Mouse (Mus musculus) embryonic facial prominence, embryonic 12.5 days (tissue): ENCODE data around the gene Dusp22. TPM values are rescaled to one million over a fixed set of nuclear protein-coding genes. Genes with fewer than 3 reads are reported as not detected.

Experiments used
- ATAC-seq: fragments of 200-750 bp; cut with Nextera tagmentation; 2 replicates; pipeline ENCODE4 v1.8.0; 2017; ENCODE audit not compliant: insufficient number of reproducible peaks, insufficient read depth, low FRiP score, low TSS enrichment
- H3K27ac ChIP-seq: fragments of 300-500 bp; sonication (generic); 2 replicates; pipeline ENCODE4 v1.5.1; 2016; ENCODE audit warnings: mild to moderate bottlenecking
- H3K27me3 ChIP-seq: fragments of 300-500 bp; sonication (generic); 2 replicates; pipeline ENCODE4 v1.6.1; 2016; ENCODE audit warnings: mild to moderate bottlenecking, moderate library complexity
- H3K36me3 ChIP-seq: fragments of 300-500 bp; sonication (generic); 2 replicates; pipeline ENCODE4 v1.6.1; 2016; ENCODE audit warnings: mild to moderate bottlenecking
- H3K4me1 ChIP-seq: fragments of 300-500 bp; sonication (generic); 2 replicates; pipeline ENCODE4 v1.6.1; 2016
- H3K4me2 ChIP-seq: fragments of 300-500 bp; sonication (generic); replicated peaks from 2 replicates; pipeline ENCODE4 v1.6.1; 2016; ENCODE audit warnings: mild to moderate bottlenecking, moderate library complexity
- H3K4me3 ChIP-seq: fragments of 300-500 bp; sonication (generic); 2 replicates; pipeline ENCODE4 v1.5.1; 2016; ENCODE audit warnings: mild to moderate bottlenecking
- H3K9ac ChIP-seq: fragments of 300-500 bp; sonication (generic); 2 replicates; pipeline ENCODE4 v1.6.1; 2016; ENCODE audit warnings: mild to moderate bottlenecking, moderate library complexity
- H3K9me3 ChIP-seq: fragments of 300-500 bp; sonication (generic); 2 replicates; pipeline ENCODE4 v1.6.1; 2016; ENCODE audit warnings: mild to moderate bottlenecking, moderate library complexity
- WGBS: fragments of 180-500 bp; shearing (Covaris S2); methylation state at CpG from one replicate; pipeline ENCODE4 v1.1.7; 2016; 5-methylcytosine and 5-hydroxymethylcytosine counted together
- polyA plus RNA-seq: library from polyadenylated mRNA; unstranded; fragments of >200 nt; fragmentation: Nextera tagmentation; extraction: Ambion mirVana; gene quantifications from 2 replicates; pipeline ENCODE4 v1.2.1, GENCODE M21; 2016

The Dusp22 gene
- polyA plus RNA-seq, 1 experiment from 2014 or later: 26.1 TPM

DNA sequence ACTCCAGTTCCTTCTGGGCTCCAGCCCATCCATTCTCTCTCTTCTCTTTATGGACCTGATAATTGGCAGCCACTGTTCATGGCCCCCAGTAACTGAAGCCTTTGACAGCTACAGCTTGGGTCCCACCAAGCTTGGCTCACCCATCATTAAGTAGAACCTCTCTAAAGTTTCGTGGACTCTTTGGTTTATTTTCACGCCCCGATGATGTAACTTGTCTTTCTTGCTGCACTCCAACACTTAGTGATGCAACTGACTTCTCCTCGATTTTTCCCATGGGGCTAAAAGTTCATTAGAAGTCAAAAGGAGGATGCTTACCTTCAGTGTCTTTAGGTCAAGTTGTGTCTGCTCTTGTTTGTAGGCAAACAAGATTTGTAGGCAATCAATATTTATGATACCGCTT is 10.6 kb upstream of the Dusp22 start:
- Histone ChIP-seq H3K4me2 (no peak overlapping the region), H3K4me3 (no peak overlapping the region), H3K36me3 (no peaks in the 10 kb centered on the region), H3K9me3 (no peaks in the 10 kb centered on the region), H3K9ac (no peak overlapping the region), H3K27me3 (no peaks in the 10 kb centered on the region), H3K27ac (no peak overlapping the region), H3K4me1 (peaks cover 4% of the 10 kb centered on the region; the same call in 1 of the 2 replicates)
- no peak for ATAC-seq
- 90% methylated on average over 5 of the region's 5 CpGs for WGBS

GRCm38 (mm10) chr13:30650684-30651083 is 9.1 kb upstream of the Dusp22 start:
- Histone ChIP-seq H3K27ac (no peak overlapping the region), H3K36me3 (no peaks in the 10 kb centered on the region), H3K4me3 (no peak overlapping the region), H3K9ac (no peak overlapping the region), H3K4me1 (peaks cover 4% of the 10 kb centered on the region; the same call in 1 of the 2 replicates), H3K4me2 (no peak overlapping the region), H3K27me3 (no peaks in the 10 kb centered on the region), H3K9me3 (no peaks in the 10 kb centered on the region)
- 89% methylated on average over 1 of the region's 1 CpGs for WGBS
- no peak for ATAC-seq

DNA sequence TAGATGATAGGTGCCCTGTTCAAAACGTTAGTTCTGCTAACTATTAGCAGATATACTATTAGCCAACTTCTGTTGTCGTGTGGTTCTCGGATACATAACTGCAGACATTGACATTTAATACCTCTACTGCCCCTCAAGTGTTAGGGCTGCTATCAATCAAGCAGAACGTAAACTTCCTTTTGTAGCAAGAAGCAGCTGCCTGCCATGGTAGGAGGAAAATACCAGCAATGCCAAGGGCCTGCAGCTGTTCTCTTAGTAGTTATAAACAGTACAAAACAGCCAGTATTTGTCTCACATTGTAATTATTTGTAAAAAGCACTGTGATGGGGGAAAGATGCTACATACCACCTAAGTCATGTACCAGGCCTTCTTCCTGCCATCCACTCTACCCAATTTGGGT is 6.7 kb upstream of the Dusp22 start:
- Histone ChIP-seq H3K4me2 (no peak overlapping the region), H3K27ac (no peak overlapping the region), H3K4me3 (no peak overlapping the region), H3K9ac (no peak overlapping the region), H3K27me3 (no peaks in the 10 kb centered on the region), H3K36me3 (no peaks in the 10 kb centered on the region), H3K4me1 (peaks cover 4% of the 10 kb centered on the region; the same call in 1 of the 2 replicates), H3K9me3 (no peaks in the 10 kb centered on the region)
- 17% methylated on average over 4 of the region's 4 CpGs for WGBS
- no peak for ATAC-seq

- Histone ChIP-seq H3K4me2 (no peak overlapping the region), H3K27ac (no peak overlapping the region), H3K36me3 (no peaks in the 10 kb centered on the region), H3K4me3 (no peak overlapping the region), H3K4me1 (peaks cover 4% of the 10 kb centered on the region; the same call in 1 of the 2 replicates), H3K27me3 (no peaks in the 10 kb centered on the region), H3K9me3 (no peaks in the 10 kb centered on the region), H3K9ac (no peak overlapping the region)
- 80% methylated on average over 5 of the region's 5 CpGs for WGBS
- ATAC-seq: no peak
These were observed 5.3 kb upstream of the Dusp22 start for GRCm38 (mm10) chr13:30654463-30654862.

DNA sequence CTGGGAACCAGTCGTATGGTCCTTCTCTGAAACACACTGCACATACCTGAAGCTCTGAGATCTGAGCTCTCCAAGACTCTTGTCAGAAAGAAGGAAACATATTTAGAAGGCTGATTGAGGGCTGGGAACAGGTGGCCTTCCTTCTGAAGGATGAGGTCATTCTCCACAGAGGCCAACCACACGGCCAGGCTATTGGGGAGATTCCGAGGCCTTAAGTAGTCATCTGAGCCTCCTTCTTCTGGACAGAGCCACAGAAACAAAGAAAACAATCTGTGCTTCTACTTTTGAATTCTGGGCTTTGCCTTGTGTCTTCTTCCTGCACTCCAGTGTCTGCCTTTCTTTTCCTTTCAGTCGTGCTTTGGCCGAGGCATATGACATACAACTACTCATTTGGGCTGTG is 2.9 kb upstream of the Dusp22 start:
- whole genome bisulfite sequencing: 74% methylated on average over 5 of the region's 5 CpGs
- Histone ChIP-seq H3K4me3 (no peak overlapping the region), H3K36me3 (no peaks in the 10 kb centered on the region), H3K9ac (no peak overlapping the region), H3K4me1 (peaks cover 9% of the 10 kb centered on the region; the same call in 1 of the 2 replicates), H3K4me2 (no peak overlapping the region), H3K27ac (no peak overlapping the region), H3K9me3 (no peaks in the 10 kb centered on the region), H3K27me3 (no peaks in the 10 kb centered on the region)
- no peak for ATAC-seq

DNA sequence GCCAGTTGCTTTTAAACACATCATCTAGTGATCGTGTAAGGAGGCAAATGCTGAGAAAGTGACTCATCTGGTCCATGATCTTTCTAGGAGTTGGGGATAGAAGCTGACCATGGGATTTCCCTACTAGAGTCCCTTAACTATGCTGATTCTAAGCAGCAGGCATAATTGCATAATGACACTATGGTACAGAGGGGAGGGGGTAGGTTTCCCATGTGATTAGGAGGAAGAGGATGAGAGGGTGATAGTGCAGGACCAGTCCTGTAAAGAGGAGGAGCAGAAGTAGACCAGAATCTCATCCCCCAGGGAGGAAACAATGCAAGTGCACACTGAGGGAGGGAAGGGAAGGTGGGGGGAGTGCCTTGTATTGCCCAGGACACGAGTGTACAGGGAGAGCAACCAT is 2.0 kb upstream of the Dusp22 start:
- H3K4me3 ChIP-seq: no peak overlapping the region
- H3K9me3 ChIP-seq: no peaks in the 10 kb centered on the region
- H3K36me3 ChIP-seq: no peaks in the 10 kb centered on the region
- H3K4me2 ChIP-seq: no peak overlapping the region
- WGBS: 69% methylated on average over 2 of the region's 2 CpGs
- no peaks in the 10 kb centered on the region for H3K27me3 ChIP-seq
- H3K27ac ChIP-seq: no peak overlapping the region
- no peak for ATAC-seq
- H3K4me1 ChIP-seq: peaks cover 9% of the 10 kb centered on the region; the same call in 1 of the 2 replicates
- no peak overlapping the region for H3K9ac ChIP-seq

- H3K27me3 ChIP-seq: no peaks in the 10 kb centered on the region
- H3K9me3 ChIP-seq: no peaks in the 10 kb centered on the region
- no peak overlapping the region for H3K4me2 ChIP-seq
- H3K9ac ChIP-seq: no peak overlapping the region
- ATAC-seq: no peak
- H3K4me1 ChIP-seq: peaks cover 5% of the 10 kb centered on the region; the same call in 1 of the 2 replicates
- H3K36me3 ChIP-seq: no peaks in the 10 kb centered on the region
- no peak overlapping the region for H3K27ac ChIP-seq
- 69% methylated on average over 2 of the region's 2 CpGs for WGBS
- H3K4me3 ChIP-seq: no peak overlapping the region
These were observed 1.4 kb upstream of the Dusp22 start for GRCm38 (mm10) chr13:30658201-30658996.

GRCm38 (mm10) chr13:30665261-30665660 is 5.5 kb downstream of the Dusp22 start:
- Histone ChIP-seq H3K4me1 (peaks cover 5% of the 10 kb centered on the region; the same call in 1 of the 2 replicates), H3K4me3 (no peak overlapping the region), H3K9ac (no peak overlapping the region), H3K36me3 (no peaks in the 10 kb centered on the region), H3K4me2 (no peak overlapping the region), H3K9me3 (no peaks in the 10 kb centered on the region), H3K27ac (no peak overlapping the region), H3K27me3 (no peaks in the 10 kb centered on the region)
- ATAC-seq: no peak
- 88% methylated on average over 8 of the region's 8 CpGs for WGBS

DNA sequence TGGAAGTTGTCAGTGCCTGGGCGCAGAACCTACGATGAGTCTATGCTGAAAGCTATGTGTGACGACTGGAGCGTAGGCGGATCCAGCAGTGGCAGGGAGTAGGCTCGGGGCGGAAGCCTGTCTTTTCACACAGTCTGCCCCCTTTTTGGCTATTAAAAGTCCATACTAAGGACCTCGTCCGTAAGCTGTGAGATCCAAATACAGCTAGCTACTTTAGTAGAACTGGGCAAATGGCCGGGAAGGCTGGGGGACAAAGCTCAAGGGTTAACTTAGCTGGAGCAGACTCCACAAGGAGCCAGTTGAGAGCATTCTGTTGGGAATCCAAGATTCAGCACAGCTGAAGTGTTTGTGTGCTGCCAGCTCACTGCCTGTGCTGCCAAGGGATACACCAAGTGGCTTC is 6.7 kb downstream of the Dusp22 start:
- WGBS: 90% methylated on average over 10 of the region's 10 CpGs
- no peak overlapping the region for H3K27ac ChIP-seq
- no peaks in the 10 kb centered on the region for H3K36me3 ChIP-seq
- H3K4me1 ChIP-seq: no peaks in the 10 kb centered on the region
- no peak overlapping the region for H3K4me2 ChIP-seq
- H3K9me3 ChIP-seq: no peaks in the 10 kb centered on the region
- no peak for ATAC-seq
- H3K4me3 ChIP-seq: no peak overlapping the region
- H3K9ac ChIP-seq: no peak overlapping the region
- H3K27me3 ChIP-seq: no peaks in the 10 kb centered on the region

DNA sequence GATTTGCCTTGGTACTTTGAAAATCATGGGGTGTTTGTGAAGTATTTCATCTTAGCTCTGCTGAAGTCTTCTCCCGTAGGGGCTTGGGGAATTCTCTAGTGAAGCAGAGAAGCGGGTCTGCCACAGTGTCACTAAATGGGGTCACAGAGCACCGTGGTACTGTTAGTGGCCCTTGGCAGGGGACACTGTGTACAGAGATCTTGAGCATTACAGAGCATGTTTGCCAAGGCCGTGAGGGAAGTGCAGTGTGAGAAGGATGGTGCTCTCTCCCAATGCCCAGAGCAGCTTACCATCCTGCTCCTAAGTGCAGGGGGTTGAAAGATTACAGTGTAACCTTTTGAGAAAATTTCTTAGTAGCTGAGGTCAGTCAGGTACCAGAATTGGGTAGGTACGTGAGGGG is 8.5 kb downstream of the Dusp22 start:
- no peak for ATAC-seq
- Histone ChIP-seq H3K4me1 (no peaks in the 10 kb centered on the region), H3K9me3 (no peaks in the 10 kb centered on the region), H3K9ac (no peak overlapping the region), H3K4me3 (no peak overlapping the region), H3K27me3 (no peaks in the 10 kb centered on the region), H3K36me3 (no peaks in the 10 kb centered on the region), H3K4me2 (no peak overlapping the region), H3K27ac (no peak overlapping the region)
- 84% methylated on average over 5 of the region's 5 CpGs for WGBS

GRCm38 (mm10) chr13:30669277-30669676 is 9.5 kb downstream of the Dusp22 start:
- Histone ChIP-seq H3K4me1 (no peaks in the 10 kb centered on the region), H3K9me3 (no peaks in the 10 kb centered on the region), H3K9ac (no peak overlapping the region), H3K27me3 (no peaks in the 10 kb centered on the region), H3K4me3 (no peak overlapping the region), H3K4me2 (no peak overlapping the region), H3K27ac (no peak overlapping the region), H3K36me3 (no peaks in the 10 kb centered on the region)
- ATAC-seq: no peak
- WGBS: 91% methylated on average over 3 of the region's 3 CpGs

GRCm38 (mm10) chr13:30673878-30674277 is 14.1 kb downstream of the Dusp22 start:
- Histone ChIP-seq H3K27me3 (no peaks in the 10 kb centered on the region), H3K9me3 (no peaks in the 10 kb centered on the region), H3K36me3 (no peaks in the 10 kb centered on the region; the same call in 1 of the 2 replicates), H3K4me1 (no peaks in the 10 kb centered on the region), H3K4me3 (no peak overlapping the region), H3K9ac (no peak overlapping the region), H3K4me2 (no peak overlapping the region), H3K27ac (no peak overlapping the region)
- ATAC-seq: no peak
- WGBS: 91% methylated on average over 5 of the region's 5 CpGs
